Mouse (Mus musculus) colon, adult 2 months (tissue): ENCODE results near the gene Snap47. TPM values are rescaled to one million over a fixed set of nuclear protein-coding genes. Genes with fewer than 3 reads are reported as not detected.

Experiments used
- polyA plus RNA-seq: library from polyadenylated mRNA; depleted of rRNA; stranded (reverse); fragments of >200 nt; gene quantifications from 2 replicates; pipeline ENCODE4 v1.2.3, GENCODE M21; 2012; rRNA removed

Snap47 gene
- polyA plus RNA-seq = 25.8 and 30.7 TPM in 2 replicates

DNA sequence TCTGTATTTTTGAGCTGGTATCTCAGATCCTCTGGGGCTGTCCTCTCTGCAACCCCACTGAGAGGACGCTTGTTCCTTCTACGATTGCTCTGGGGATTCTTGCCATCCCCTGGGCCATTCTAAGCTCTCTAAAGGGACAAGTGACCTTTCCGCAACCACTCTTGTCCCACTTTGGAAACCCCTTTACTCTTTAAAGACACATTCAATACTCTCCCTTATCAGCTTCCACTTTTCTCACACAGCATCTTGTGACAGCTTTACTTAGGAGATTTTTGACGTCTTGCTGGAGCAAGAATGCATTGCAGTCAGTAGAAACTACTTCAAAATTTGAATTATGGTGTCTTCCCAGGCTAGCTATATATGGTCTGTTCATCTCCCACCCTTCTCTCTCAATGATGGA lies at the start of gene Snap47:
Gene Snap47, minus strand, starts transcription at position 101 of the 400 bp plus-strand sequence.

DNA sequence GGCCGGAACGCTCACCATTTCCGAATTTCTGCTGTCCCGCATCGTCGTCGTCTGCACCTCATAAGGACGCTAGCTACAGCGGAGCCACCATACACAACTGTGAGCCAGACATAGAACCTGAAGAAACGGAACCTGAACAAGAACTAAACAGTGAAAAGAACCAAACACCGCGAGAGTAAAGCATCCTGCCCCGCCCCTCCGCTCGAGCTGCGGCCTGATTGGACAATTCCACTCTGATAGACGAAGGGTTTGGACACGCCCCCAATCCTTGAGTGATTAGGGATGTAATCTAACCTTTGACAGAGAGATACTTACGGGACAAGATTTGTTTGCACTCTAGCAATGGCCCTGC lies 21.3 kb upstream of the Snap47 start, which contains the start of gene Zfp867:
Gene Zfp867, minus strand, starts transcription at position 149 of the 352 bp plus-strand sequence.

GRCm38 (mm10) chr11:59449741-59450229 lies 1.2 kb downstream of the Snap47 start, which contains the start of gene Jmjd4:
TSS of gene Jmjd4 (plus strand) at chr11:59450045.

DNA sequence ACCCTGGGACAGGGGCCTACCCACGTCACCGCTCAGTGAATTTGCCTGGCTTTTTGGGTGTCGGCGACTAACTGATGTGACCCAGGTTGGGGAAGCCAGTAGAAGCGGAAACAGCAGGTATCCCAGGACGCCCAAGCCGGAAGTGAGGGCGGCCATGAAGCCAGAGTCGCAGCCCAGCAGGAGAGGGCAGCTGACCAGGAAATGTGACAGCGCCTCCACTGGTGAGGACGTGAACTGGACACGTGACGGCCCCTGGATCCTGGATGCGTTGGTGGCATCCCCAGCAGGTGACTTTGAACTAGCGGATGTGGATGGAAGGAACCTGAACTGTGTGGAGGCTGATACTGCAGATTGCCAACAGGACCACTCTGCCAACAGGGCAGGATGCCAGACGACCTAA lies 75.5 kb downstream of the Snap47 start, which contains the start of gene Prss38:
Gene Prss38, minus strand, starts transcription at position 183 of the 400 bp plus-strand sequence.

Other genes with a start within 250 kb of the Snap47 start
- 35.7 and 41.0 TPM in 2 replicates for gene Mrpl55, start 248.7 kb downstream of the Snap47 start, polyA plus RNA-seq
- 21.2 and 21.8 TPM in 2 replicates for gene 2310033P09Rik, start 242.9 kb downstream of the Snap47 start, polyA plus RNA-seq
- 635 and 733 TPM in 2 replicates for gene Arf1, start 222.9 kb downstream of the Snap47 start, polyA plus RNA-seq
- gene Wnt3a, start 160.4 kb downstream of the Snap47 start, polyA plus RNA-seq = not detected in 2 replicates
- 1.6 and 1.8 TPM in 2 replicates for gene Wnt9a, start 144.3 kb downstream of the Snap47 start, polyA plus RNA-seq
- gene Prss38, start 75.5 kb downstream of the Snap47 start, polyA plus RNA-seq = not detected in 2 replicates
- 3.7 and 4.3 TPM in 2 replicates for gene Jmjd4, start 1.1 kb downstream of the Snap47 start, polyA plus RNA-seq
- gene Zfp867, start 21.3 kb upstream of the Snap47 start, polyA plus RNA-seq = 0.14 and 0.21 TPM in 2 replicates
- 6.5 and 10.6 TPM in 2 replicates for gene Zkscan17, start 75.6 kb upstream of the Snap47 start, polyA plus RNA-seq
- 0.19 and 0.21 TPM in 2 replicates for gene Nlrp3, start 90.4 kb upstream of the Snap47 start, polyA plus RNA-seq
- gene Olfr222, start 125.0 kb upstream of the Snap47 start, polyA plus RNA-seq = not detected in 2 replicates
- not detected in 2 replicates for gene Olfr223, start 142.1 kb upstream of the Snap47 start, polyA plus RNA-seq
- 90.4 and 97.4 TPM in 2 replicates for gene Mprip, start 210.1 kb upstream of the Snap47 start, polyA plus RNA-seq